Mouse (Mus musculus) hindbrain, embryonic 16.5 days (tissue): ENCODE measurements at regions not wholly inside any gene's neighbourhood (a gene's known extent, or its start where the extent isn't known, plus 50 kb on each side); places are given as distances from the start of the nearest gene placed in this dataset.

Source experiments
- ATAC-seq: fragments of 200-750 bp; cut with Nextera tagmentation; 2 replicates; pipeline ENCODE4 v1.8.0; 2017; ENCODE audit warnings: moderate TSS enrichment, moderate library complexity
- H3K27ac ChIP-seq: fragments of 300-500 bp; sonication (generic); 2 replicates; pipeline ENCODE4 v1.5.1; 2014; ENCODE audit warnings: low read depth, mild to moderate bottlenecking, control low read depth, low read length, moderate library complexity
- H3K27me3 ChIP-seq: fragments of 300-500 bp; sonication (generic); replicated peaks from 2 replicates; pipeline ENCODE4 v1.6.1; 2014; ENCODE audit warnings: low read length; ENCODE audit not compliant: control insufficient read depth, insufficient read depth
- H3K36me3 ChIP-seq: fragments of 300-500 bp; sonication (generic); 2 replicates; pipeline ENCODE4 v1.6.1; 2014; ENCODE audit warnings: mild to moderate bottlenecking, low read length, moderate library complexity, mixed read lengths; ENCODE audit not compliant: control insufficient read depth, insufficient read depth
- H3K4me1 ChIP-seq: fragments of 300-500 bp; sonication (generic); 2 replicates; pipeline ENCODE4 v1.6.1; 2014; ENCODE audit warnings: low read depth, low read length; ENCODE audit not compliant: control insufficient read depth, insufficient read depth
- H3K4me2 ChIP-seq: fragments of 300-500 bp; sonication (generic); 2 replicates; pipeline ENCODE4 v1.6.1; 2014; ENCODE audit warnings: mild to moderate bottlenecking, low read length, control low read depth, moderate library complexity
- H3K4me3 ChIP-seq: fragments of 300-500 bp; sonication (generic); 2 replicates; pipeline ENCODE4 v1.5.1; 2014; ENCODE audit warnings: mild to moderate bottlenecking, low read length, control low read depth, moderate library complexity
- H3K9ac ChIP-seq: fragments of 300-500 bp; sonication (generic); 2 replicates; pipeline ENCODE4 v1.6.1; 2014; ENCODE audit warnings: low read depth, mild to moderate bottlenecking, control low read depth, low read length, moderate library complexity
- H3K9me3 ChIP-seq: fragments of 300-500 bp; sonication (generic); 2 replicates; pipeline ENCODE4 v1.6.1; 2014; ENCODE audit warnings: mild to moderate bottlenecking, low read length, moderate library complexity; ENCODE audit not compliant: control insufficient read depth
- WGBS: fragments of 180-500 bp; shearing (Covaris S2); extraction: QIAGEN DNeasy Blood & Tissue Kit; methylation state at CpG from one replicate; pipeline ENCODE4 v1.1.7; 2014; 5-methylcytosine and 5-hydroxymethylcytosine counted together

GRCm38 (mm10) chr6:100110981-100111660, 176.2 kb downstream of the Rybp start:
- no peak for ATAC-seq
- Histone ChIP-seq H3K4me2 (no peak overlapping the region), H3K9ac (no peak overlapping the region), H3K4me3 (no peak overlapping the region), H3K27me3 (peaks cover 2% of the 10 kb centered on the region), H3K36me3 (no peaks in the 10 kb centered on the region), H3K4me1 (peaks cover 5% of the 10 kb centered on the region; the same call in 1 of the 2 replicates), H3K27ac (no peak overlapping the region), H3K9me3 (no peaks in the 10 kb centered on the region)
- WGBS, result 67% methylated on average over 2 of the region's 2 CpGs

GRCm38 (mm10) chr6:100109979-100110378, 177.3 kb downstream of the Rybp start:
- Histone ChIP-seq H3K9ac (no peak overlapping the region), H3K36me3 (no peaks in the 10 kb centered on the region), H3K4me1 (peaks cover 5% of the 10 kb centered on the region; the same call in 1 of the 2 replicates), H3K27ac (no peak overlapping the region), H3K4me2 (no peak overlapping the region), H3K9me3 (no peaks in the 10 kb centered on the region), H3K27me3 (peaks cover 2% of the 10 kb centered on the region), H3K4me3 (no peak overlapping the region)
- ATAC-seq, result no peak
- 66% methylated on average over 7 of the region's 7 CpGs for WGBS

GRCm38 (mm10) chr6:100109351-100109750, 177.9 kb downstream of the Rybp start:
- H3K4me3 ChIP-seq, result no peak overlapping the region
- H3K9me3 ChIP-seq, result no peaks in the 10 kb centered on the region
- H3K4me1 ChIP-seq, result peaks cover 5% of the 10 kb centered on the region; the same call in 1 of the 2 replicates
- H3K9ac ChIP-seq, result no peak overlapping the region
- no peaks in the 10 kb centered on the region for H3K36me3 ChIP-seq
- H3K27me3 ChIP-seq, result peaks cover 2% of the 10 kb centered on the region
- H3K4me2 ChIP-seq, result no peak overlapping the region
- WGBS, result 71% methylated on average over 3 of the region's 3 CpGs
- no peak overlapping the region for H3K27ac ChIP-seq
- ATAC-seq, result no peak

- no peaks in the 10 kb centered on the region for H3K9me3 ChIP-seq
- no peaks in the 10 kb centered on the region for H3K36me3 ChIP-seq
- H3K4me3 ChIP-seq, result no peak overlapping the region
- H3K9ac ChIP-seq, result no peak overlapping the region
- H3K4me2 ChIP-seq, result no peak overlapping the region
- H3K27me3 ChIP-seq, result peaks cover 2% of the 10 kb centered on the region
- WGBS, result 81% methylated on average over 3 of the region's 3 CpGs
- no peak overlapping the region for H3K27ac ChIP-seq
- peaks cover 8% of the 10 kb centered on the region for H3K4me1 ChIP-seq
- ATAC-seq, result no peak
These were observed 179.8 kb downstream of the Rybp start for GRCm38 (mm10) chr6:100107508-100107907.

- WGBS, result 89% methylated on average over 5 of the region's 5 CpGs
These were observed 180.2 kb downstream of the Rybp start for GRCm38 (mm10) chr6:100107066-100107465.

GRCm38 (mm10) chr6:100100565-100101133, 186.6 kb downstream of the Rybp start:
- Histone ChIP-seq H3K9me3 (no peaks in the 10 kb centered on the region), H3K9ac (no peak overlapping the region), H3K27me3 (no peaks in the 10 kb centered on the region), H3K27ac (no peak overlapping the region), H3K4me2 (no peak overlapping the region), H3K4me1 (peaks cover 3% of the 10 kb centered on the region; the same call in 1 of the 2 replicates), H3K36me3 (no peaks in the 10 kb centered on the region), H3K4me3 (no peak overlapping the region)
- 74% methylated on average over 4 of the region's 4 CpGs for WGBS
- no peak for ATAC-seq

More at GRCm38 (mm10) chr6:100107066-100107465, 180.2 kb downstream of the Rybp start:
- Histone ChIP-seq H3K4me2 (no peak overlapping the region), H3K9me3 (no peaks in the 10 kb centered on the region), H3K36me3 (no peaks in the 10 kb centered on the region), H3K9ac (no peak overlapping the region), H3K27me3 (peaks cover 2% of the 10 kb centered on the region), H3K4me1 (peaks cover 8% of the 10 kb centered on the region), H3K4me3 (no peak overlapping the region), H3K27ac (no peak overlapping the region)
- no peak for ATAC-seq

- WGBS, result 73% methylated on average over 13 of the region's 13 CpGs
- Histone ChIP-seq H3K27ac (no peak overlapping the region), H3K4me1 (no peaks in the 10 kb centered on the region), H3K27me3 (no peaks in the 10 kb centered on the region), H3K9ac (no peak overlapping the region), H3K4me2 (no peak overlapping the region), H3K4me3 (no peak overlapping the region), H3K36me3 (no peaks in the 10 kb centered on the region), H3K9me3 (no peaks in the 10 kb centered on the region)
- no peak for ATAC-seq
These were observed 190.7 kb downstream of the Rybp start for GRCm38 (mm10) chr6:100096393-100097125.

GRCm38 (mm10) chr6:100094653-100095217, 192.6 kb downstream of the Rybp start:
- H3K36me3 ChIP-seq, result no peaks in the 10 kb centered on the region
- H3K4me1 ChIP-seq, result no peaks in the 10 kb centered on the region
- ATAC-seq, result no peak
- H3K27ac ChIP-seq, result no peak overlapping the region
- no peak overlapping the region for H3K9ac ChIP-seq
- no peak overlapping the region for H3K4me3 ChIP-seq
- no peaks in the 10 kb centered on the region for H3K27me3 ChIP-seq
- 96% methylated on average over 6 of the region's 6 CpGs for WGBS
- H3K4me2 ChIP-seq, result no peak overlapping the region
- no peaks in the 10 kb centered on the region for H3K9me3 ChIP-seq

- Histone ChIP-seq H3K4me1 (no peaks in the 10 kb centered on the region), H3K9me3 (no peaks in the 10 kb centered on the region), H3K4me3 (no peak overlapping the region), H3K4me2 (no peak overlapping the region), H3K27me3 (no peaks in the 10 kb centered on the region), H3K36me3 (no peaks in the 10 kb centered on the region), H3K27ac (no peak overlapping the region), H3K9ac (no peak overlapping the region)
- 67% methylated on average over 8 of the region's 8 CpGs for WGBS
- no peak for ATAC-seq
These were observed 194.4 kb downstream of the Rybp start for GRCm38 (mm10) chr6:100092870-100093269.
